Comparison of ENCODE assay signal across 8 mouse cellular contexts in genomic region chr7:35754886-35755168, GRCm38 (mm10). TPM values are rescaled to one million over a fixed set of nuclear protein-coding genes. Genes with fewer than 3 reads are reported as not detected.
A peak's percentile ranks its signal among the peaks of the same experiment; 100 is the strongest.
DNase-seq lines count a peak whose midpoint lies in the region; ATAC-seq and TF ChIP-seq lines count a peak whose summit lies in the region.

No protein-coding gene starts in this region.

- H3K4me2 ChIP-seq in lung, embryonic 14.5 days, result peak overlapping the region; percentile 90
- H3K4me2 ChIP-seq in intestine, postnatal 0 days (replicated peaks; ENCODE audit: low read depth), result peak overlapping the region; percentile 93
- H3K4me2 ChIP-seq in neural tube, embryonic 14.5 days (ENCODE audit: low read depth, low read length), result peak overlapping the region; percentile 98

- DNase-seq in lung, embryonic 14.5 days, result no peak
- no peak for DNase-seq in lung, postnatal 36 days
- no peak for DNase-seq in forebrain, embryonic 10.5 days (ENCODE audit: extremely low spot score, low spot score)
- DNase-seq in natural killer cell, adult 2 months (ENCODE audit: low spot score in 2 of 2), result no peak
- DNase-seq in gastrocnemius, postnatal 25 days, result no peak
- no peak for DNase-seq in right cerebral cortex, postnatal 36 days (ENCODE audit: low spot score in 2 of 2)

- no peaks in the 10 kb centered on the region for H3K27me3 ChIP-seq in lung, embryonic 14.5 days (ENCODE audit: insufficient read depth, low read length)
- H3K27me3 ChIP-seq in forebrain, embryonic 10.5 days (ENCODE audit: poor library complexity, severe bottlenecking), result peaks cover 12% of the 10 kb centered on the region
- H3K27me3 ChIP-seq in intestine, postnatal 0 days (replicated peaks; ENCODE audit: control insufficient read depth, insufficient read depth, low read length), result no peaks in the 10 kb centered on the region
- H3K27me3 ChIP-seq in neural tube, embryonic 14.5 days (ENCODE audit: control insufficient read depth, insufficient read depth, low read length), result no peaks in the 10 kb centered on the region

- H3K36me3 ChIP-seq in lung, embryonic 14.5 days (ENCODE audit: insufficient read depth), result peaks cover 11% of the 10 kb centered on the region; the same call in 1 of the 2 replicates
- peaks cover 15% of the 10 kb centered on the region for H3K36me3 ChIP-seq in forebrain, embryonic 10.5 days (replicated peaks)
- no peaks in the 10 kb centered on the region for H3K36me3 ChIP-seq in intestine, postnatal 0 days (ENCODE audit: control insufficient read depth, insufficient read depth)
- H3K36me3 ChIP-seq in neural tube, embryonic 14.5 days (ENCODE audit: control insufficient read depth, insufficient read depth, low read length), result peaks cover under 1% of the 10 kb centered on the region; the same call in 1 of the 2 replicates

- H3K4me3 ChIP-seq in lung, embryonic 14.5 days (ENCODE audit: low read depth, low read length), result peak overlapping the region; percentile 77
- H3K4me3 ChIP-seq in forebrain, embryonic 10.5 days, result peak overlapping the region; percentile 85
- peak overlapping the region; percentile 69 for H3K4me3 ChIP-seq in intestine, postnatal 0 days (ENCODE audit: low read depth, low read length)
- peak overlapping the region; percentile 65 for H3K4me3 ChIP-seq in neural tube, embryonic 14.5 days (ENCODE audit: low read depth, low read length)

- 58% methylated on average over 4 of the region's 4 CpGs for WGBS in lung, embryonic 14.5 days
- 74% methylated on average over 4 of the region's 4 CpGs for WGBS in forebrain, embryonic 10.5 days
- 67% methylated on average over 4 of the region's 4 CpGs for WGBS in intestine, postnatal 0 days
- 72% methylated on average over 4 of the region's 4 CpGs for WGBS in neural tube, embryonic 14.5 days

- peak overlapping the region; percentile 65 for H3K9ac ChIP-seq in lung, embryonic 14.5 days
- H3K9ac ChIP-seq in intestine, postnatal 0 days (ENCODE audit: low read depth, low read length), result peak overlapping the region; percentile 45
- peak overlapping the region; percentile 69 for H3K9ac ChIP-seq in neural tube, embryonic 14.5 days (replicated peaks; ENCODE audit: low read depth, low read length)

- no peak for TF ChIP-seq CTCF in lung, embryonic 14.5 days (IDR thresholded peaks at IDR 0.05; ENCODE audit: low read depth)
- no peak for TF ChIP-seq CTCF in intestine, postnatal 0 days (IDR thresholded peaks at IDR 0.05; ENCODE audit: low read depth)

- H3K27ac ChIP-seq in lung, embryonic 14.5 days (ENCODE audit: low read depth), result peak overlapping the region; percentile 37; the same call in 1 of the 2 replicates
- H3K27ac ChIP-seq in forebrain, embryonic 10.5 days, result peak overlapping the region; percentile 91
- no peak overlapping the region for H3K27ac ChIP-seq in intestine, postnatal 0 days (ENCODE audit: low read depth, low read length)
- peak overlapping the region; percentile 23 for H3K27ac ChIP-seq in neural tube, embryonic 14.5 days (ENCODE audit: low read depth, low read length)

- 0 out of 2 replicates have a peak, but pooled peaks cover 6% of the 10 kb centered on the region for H3K4me1 ChIP-seq in lung, embryonic 14.5 days (ENCODE audit: insufficient read depth)
- H3K4me1 ChIP-seq in forebrain, embryonic 10.5 days, result peaks cover 33% of the 10 kb centered on the region
- H3K4me1 ChIP-seq in intestine, postnatal 0 days (replicated peaks; ENCODE audit: control insufficient read depth, insufficient read depth, low read length), result no peaks in the 10 kb centered on the region
- no peaks in the 10 kb centered on the region; the same call in 1 of the 2 replicates for H3K4me1 ChIP-seq in neural tube, embryonic 14.5 days (ENCODE audit: control insufficient read depth, insufficient read depth, low read length)

- ATAC-seq in lung, embryonic 14.5 days (ENCODE audit: insufficient read depth), result no peak
- no peak for ATAC-seq in intestine, postnatal 0 days
- ATAC-seq in neural tube, embryonic 14.5 days (ENCODE audit: low read depth), result no peak

- H3K9me3 ChIP-seq in lung, embryonic 14.5 days (ENCODE audit: low read depth, low read length), result no peaks in the 10 kb centered on the region
- 0 out of 2 replicates have a peak, but pooled peaks cover under 1% of the 10 kb centered on the region for H3K9me3 ChIP-seq in forebrain, embryonic 10.5 days
- H3K9me3 ChIP-seq in intestine, postnatal 0 days (ENCODE audit: control insufficient read depth), result no peaks in the 10 kb centered on the region
- H3K9me3 ChIP-seq in neural tube, embryonic 14.5 days (ENCODE audit: control insufficient read depth, low read length), result no peaks in the 10 kb centered on the region

RNA-seq across cellular contexts. Expression of gene Dpy19l3, which starts 0.6 kb away (rescaled TPM):
- polyA plus RNA-seq in lung, embryonic 14.5 days (2014; fragmentation: Nextera tagmentation; extraction: Ambion mirVana), result 36.1 and 39.4 TPM in 2 replicates
- 30.5 and 31.5 TPM in 2 replicates for polyA plus RNA-seq in forebrain, embryonic 10.5 days (2016; fragmentation: Nextera tagmentation; extraction: Ambion mirVana)
- polyA plus RNA-seq in intestine, postnatal 0 days (2015; fragmentation: Nextera tagmentation; extraction: Ambion mirVana), result 4.7 and 7.2 TPM in 2 replicates
- 56.2 and 62.2 TPM in 2 replicates for polyA plus RNA-seq in neural tube, embryonic 14.5 days (2014; fragmentation: Nextera tagmentation; extraction: Ambion mirVana)
- total RNA-seq in gastrocnemius, postnatal 25 days (2021), result 1 to 10 TPM; 5.0 TPM

RNA-seq across cellular contexts. Expression of gene Zfp507, which starts 48.0 kb away (rescaled TPM):
- polyA plus RNA-seq in lung, embryonic 14.5 days (2014; fragmentation: Nextera tagmentation; extraction: Ambion mirVana), result 19.0 and 20.6 TPM in 2 replicates
- 17.5 and 18.6 TPM in 2 replicates for polyA plus RNA-seq in forebrain, embryonic 10.5 days (2016; fragmentation: Nextera tagmentation; extraction: Ambion mirVana)
- 6.2 and 6.8 TPM in 2 replicates for polyA plus RNA-seq in intestine, postnatal 0 days (2015; fragmentation: Nextera tagmentation; extraction: Ambion mirVana)
- 12.1 and 18.0 TPM in 2 replicates for polyA plus RNA-seq in neural tube, embryonic 14.5 days (2014; fragmentation: Nextera tagmentation; extraction: Ambion mirVana)
- 10 to 100 TPM; 13.8 to 15.4 TPM for total RNA-seq in gastrocnemius, postnatal 25 days (2021)
